Mouse (Mus musculus): ENCODE measurements at regions not wholly inside any gene's neighbourhood (a gene's known extent, or its start where the extent isn't known, plus 50 kb on each side); places are given as distances from the start of the nearest gene placed in this dataset.

DNA sequence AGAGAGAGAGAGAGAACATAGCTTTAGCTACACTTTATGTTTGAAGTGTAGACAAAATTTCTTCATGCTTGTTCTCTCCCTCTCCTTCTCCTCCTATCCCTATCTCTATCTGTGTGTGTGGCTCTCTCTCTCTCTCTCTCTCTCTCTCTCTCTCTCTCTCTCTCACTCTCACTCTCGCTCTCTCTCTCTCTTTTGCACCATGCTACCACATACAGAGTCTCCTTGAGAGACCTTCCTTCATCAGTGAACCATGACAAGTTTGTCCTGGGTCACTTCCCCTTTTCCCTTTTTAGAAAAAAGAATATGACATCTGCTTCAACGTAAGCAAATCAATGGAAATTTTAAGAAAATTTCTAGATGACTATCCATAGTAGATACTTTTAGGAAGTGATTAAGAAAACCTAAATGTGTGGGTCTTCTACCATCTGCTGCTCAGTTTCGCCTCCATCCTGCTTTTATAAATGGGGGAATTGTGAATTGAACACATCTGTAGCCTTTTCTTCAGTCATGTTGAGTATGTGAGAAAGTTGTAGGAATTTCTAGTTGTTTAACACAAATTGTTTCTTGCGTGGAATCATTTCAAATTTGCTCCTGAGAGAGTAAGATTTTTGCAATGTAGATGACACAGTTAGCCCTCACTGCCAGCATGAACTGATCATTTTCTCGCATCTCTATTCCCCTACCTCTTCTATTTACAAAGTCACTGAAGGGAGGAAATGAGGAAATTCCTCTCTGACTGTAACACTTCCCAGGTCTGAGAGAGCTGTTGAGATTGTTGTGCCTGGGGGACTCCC, 91.3 kb downstream of the A730009L09Rik start:
- Histone ChIP-seq H3K4me3 (ENCODE audit: insufficient read depth, low read depth, low read length) (no peak overlapping the region), H3K4me1 (ENCODE audit: control insufficient read depth, insufficient read depth, low read length) (no peaks in the 10 kb centered on the region), H3K27ac (ENCODE audit: insufficient read depth, low read depth, low read length) (no peak overlapping the region)
- 83% methylated on average over 5 of the region's 5 CpGs for WGBS
- no peak for TF ChIP-seq POLR2A (IDR thresholded peaks at IDR 0.05; ENCODE audit: insufficient read depth, low read depth, low read length)

DNA sequence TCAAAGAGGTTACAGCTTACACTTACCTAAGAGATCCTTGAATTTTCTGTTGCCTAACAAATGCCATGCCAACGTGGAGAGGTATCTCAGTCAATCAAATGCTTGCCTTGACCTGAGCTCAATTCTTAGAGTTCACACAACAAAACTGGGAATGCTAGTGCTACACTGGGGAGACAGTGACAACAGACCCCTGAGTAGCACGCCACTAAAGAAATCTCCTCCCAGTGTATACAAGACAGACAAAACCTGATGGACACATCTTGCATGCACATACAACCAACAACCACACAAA, 91.8 kb downstream of the A730009L09Rik start:
- WGBS = 83% methylated on average over 2 of the region's 2 CpGs
- TF ChIP-seq CTCF (IDR thresholded peaks at IDR 0.05; ENCODE audit: insufficient read depth, low read depth, low read length) (no peak), POLR2A (IDR thresholded peaks at IDR 0.05; ENCODE audit: insufficient read depth, low read depth, low read length) (no peak)

DNA sequence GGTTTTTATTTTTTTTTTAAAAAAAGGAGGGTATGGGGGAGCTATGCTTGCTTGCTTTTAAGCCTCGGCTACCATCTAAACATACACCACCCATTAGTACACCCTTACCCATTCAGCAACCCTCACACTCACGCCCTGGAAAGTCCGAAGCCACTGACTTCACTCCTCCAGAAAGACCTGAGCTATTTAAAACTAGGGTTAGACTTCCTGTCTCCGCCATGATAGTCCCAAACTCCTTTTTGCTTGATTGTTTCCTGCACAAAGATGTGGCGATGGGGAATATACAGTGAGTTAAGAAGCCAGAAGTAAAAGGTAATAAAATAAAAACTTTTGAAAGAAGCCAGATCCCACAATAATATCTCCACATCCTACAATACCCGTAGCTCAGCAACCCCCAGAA, 92.6 kb downstream of the A730009L09Rik start:
- Histone ChIP-seq H3K4me1 (ENCODE audit: control insufficient read depth, insufficient read depth, low read length) (no peaks in the 10 kb centered on the region), H3K27ac (ENCODE audit: insufficient read depth, low read depth, low read length) (no peak overlapping the region), H3K4me3 (ENCODE audit: insufficient read depth, low read depth, low read length) (no peak overlapping the region)
- TF ChIP-seq POLR2A (IDR thresholded peaks at IDR 0.05; ENCODE audit: insufficient read depth, low read depth, low read length) (no peak), CTCF (IDR thresholded peaks at IDR 0.05; ENCODE audit: insufficient read depth, low read depth, low read length) (no peak)
- WGBS = 89% methylated on average over 6 of the region's 6 CpGs

More for the DNA sequence above, 91.8 kb downstream of the A730009L09Rik start:
- Histone ChIP-seq H3K4me3 (ENCODE audit: insufficient read depth, low read depth, low read length) (no peak overlapping the region), H3K4me1 (ENCODE audit: control insufficient read depth, insufficient read depth, low read length) (no peaks in the 10 kb centered on the region), H3K27ac (ENCODE audit: insufficient read depth, low read depth, low read length) (no peak overlapping the region)

DNA sequence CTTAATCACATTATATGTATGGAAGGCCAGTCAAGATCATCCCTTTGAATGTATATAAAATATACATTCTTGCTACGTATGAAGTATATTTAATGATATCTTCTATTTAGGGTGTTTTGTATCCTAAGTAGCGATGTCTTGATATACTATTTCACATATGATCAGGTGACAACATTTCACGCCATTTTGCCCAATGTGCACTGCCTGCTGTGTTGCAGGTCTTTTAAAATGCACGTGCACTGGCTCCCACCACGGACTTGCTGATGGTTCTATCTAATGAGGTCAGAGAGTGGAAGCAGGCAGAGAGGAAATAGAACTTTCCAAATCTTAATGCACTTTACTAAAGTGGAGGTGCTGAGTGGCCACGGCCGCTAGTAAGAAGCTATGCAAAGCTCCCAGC, 100.8 kb downstream of the A730009L09Rik start:
- Histone ChIP-seq H3K27ac (ENCODE audit: insufficient read depth, low read depth, low read length) (no peak overlapping the region), H3K4me3 (ENCODE audit: insufficient read depth, low read depth, low read length) (no peak overlapping the region), H3K4me1 (ENCODE audit: control insufficient read depth, insufficient read depth, low read length) (no peaks in the 10 kb centered on the region)
- WGBS = 85% methylated on average over 7 of the region's 7 CpGs
- TF ChIP-seq CTCF (IDR thresholded peaks at IDR 0.05; ENCODE audit: insufficient read depth, low read depth, low read length) (no peak), POLR2A (IDR thresholded peaks at IDR 0.05; ENCODE audit: insufficient read depth, low read depth, low read length) (no peak)

DNA sequence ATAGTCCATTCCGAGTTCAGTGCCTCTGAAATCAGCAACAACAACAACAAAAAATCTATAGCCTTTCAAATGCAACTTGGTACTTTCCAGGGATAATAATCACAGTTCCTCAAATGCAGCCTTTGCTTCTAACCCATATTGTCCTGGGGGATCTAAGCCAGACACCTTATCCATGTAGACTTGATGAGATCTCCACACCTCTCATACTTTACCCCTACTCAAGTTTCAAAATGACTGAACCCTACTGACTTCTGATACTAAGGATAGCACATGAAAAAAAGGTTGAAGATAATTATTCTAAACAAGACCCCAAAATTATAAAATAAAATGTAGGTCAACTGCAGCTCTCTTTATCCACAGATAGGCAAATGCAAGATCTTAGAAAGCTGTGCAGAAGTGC, 101.2 kb downstream of the A730009L09Rik start:
- WGBS = 45% methylated on average over 1 of the region's 1 CpGs
- Histone ChIP-seq H3K4me3 (ENCODE audit: insufficient read depth, low read depth, low read length) (no peak overlapping the region), H3K4me1 (ENCODE audit: control insufficient read depth, insufficient read depth, low read length) (no peaks in the 10 kb centered on the region), H3K27ac (ENCODE audit: insufficient read depth, low read depth, low read length) (no peak overlapping the region)
- TF ChIP-seq POLR2A (IDR thresholded peaks at IDR 0.05; ENCODE audit: insufficient read depth, low read depth, low read length) = no peak
- TF ChIP-seq CTCF (IDR thresholded peaks at IDR 0.05; ENCODE audit: insufficient read depth, low read depth, low read length) = no peak

DNA sequence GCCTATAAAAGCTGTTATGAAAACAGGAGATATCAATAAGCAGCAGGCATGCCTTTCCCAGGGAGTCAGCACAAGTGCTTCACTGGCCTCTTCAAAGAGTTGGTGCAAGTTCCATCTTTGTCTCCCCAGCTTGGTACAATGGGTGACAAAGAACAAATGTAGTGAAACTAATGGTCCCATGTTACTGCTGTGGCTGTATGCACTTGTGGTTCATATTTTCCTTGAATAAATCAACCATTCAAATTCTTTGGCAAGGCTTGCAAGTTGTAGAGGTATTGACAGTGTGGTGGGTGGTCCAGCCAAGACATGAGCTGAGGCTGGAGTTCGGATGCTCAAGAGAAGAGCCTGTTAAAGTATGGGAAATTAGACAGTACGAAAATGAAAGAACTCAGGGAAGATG, 103.5 kb downstream of the A730009L09Rik start:
- H3K4me3 ChIP-seq (ENCODE audit: insufficient read depth, low read depth, low read length) = no peak overlapping the region
- WGBS = 89% methylated on average over 2 of the region's 2 CpGs
- TF ChIP-seq POLR2A (IDR thresholded peaks at IDR 0.05; ENCODE audit: insufficient read depth, low read depth, low read length) (no peak), CTCF (IDR thresholded peaks at IDR 0.05; ENCODE audit: insufficient read depth, low read depth, low read length) (no peak)

DNA sequence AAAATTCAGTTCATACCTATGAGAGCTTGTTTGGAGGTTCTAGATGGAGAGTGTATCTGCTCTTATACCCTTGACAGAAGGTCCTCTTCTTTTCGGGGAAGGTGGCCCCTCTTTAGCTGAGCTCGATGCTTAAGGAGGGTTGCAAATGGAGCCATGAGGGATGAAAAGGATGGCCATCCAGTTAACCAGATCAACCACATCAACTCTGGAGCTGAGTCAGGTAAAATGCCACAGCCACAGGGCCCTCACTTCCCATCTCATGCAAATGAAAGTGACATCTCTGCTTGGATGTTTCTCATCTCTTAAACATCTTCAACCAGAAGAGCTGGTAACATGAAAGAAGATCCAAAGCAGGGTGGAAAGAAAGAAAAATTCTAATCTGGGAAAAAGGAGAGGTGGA, 105.0 kb downstream of the A730009L09Rik start:
- H3K27ac ChIP-seq (ENCODE audit: insufficient read depth, low read depth, low read length) = no peak overlapping the region
- TF ChIP-seq POLR2A (IDR thresholded peaks at IDR 0.05; ENCODE audit: insufficient read depth, low read depth, low read length) (no peak), CTCF (IDR thresholded peaks at IDR 0.05; ENCODE audit: insufficient read depth, low read depth, low read length) (no peak)
- H3K4me3 ChIP-seq (ENCODE audit: insufficient read depth, low read depth, low read length) = no peak overlapping the region
- H3K4me1 ChIP-seq (ENCODE audit: control insufficient read depth, insufficient read depth, low read length) = no peaks in the 10 kb centered on the region
- WGBS = 98% methylated on average over 2 of the region's 2 CpGs

More for the DNA sequence above, 103.5 kb downstream of the A730009L09Rik start:
- no peak overlapping the region for H3K27ac ChIP-seq (ENCODE audit: insufficient read depth, low read depth, low read length)
- no peaks in the 10 kb centered on the region for H3K4me1 ChIP-seq (ENCODE audit: control insufficient read depth, insufficient read depth, low read length)

DNA sequence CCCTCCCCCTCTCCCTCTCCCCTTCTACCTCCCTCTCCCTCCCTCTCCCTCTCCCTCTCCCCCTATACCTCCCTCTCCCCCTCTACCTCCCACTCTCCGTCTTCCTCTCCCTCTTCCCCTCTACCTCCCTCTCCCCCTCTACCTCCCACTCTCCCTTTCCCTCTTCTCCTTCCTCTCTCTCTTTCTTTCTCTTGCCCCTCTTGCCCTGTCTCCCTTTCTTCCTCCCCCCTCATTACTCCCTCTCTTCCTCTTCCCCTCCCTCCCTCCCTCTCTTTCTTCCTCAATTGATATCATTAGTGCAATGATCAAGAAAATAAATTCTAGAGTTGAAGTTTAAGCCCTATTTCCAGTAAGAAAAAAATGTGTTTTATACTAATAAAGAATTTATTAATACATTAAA, 105.9 kb downstream of the A730009L09Rik start:
- H3K4me1 ChIP-seq (ENCODE audit: control insufficient read depth, insufficient read depth, low read length) = no peaks in the 10 kb centered on the region
- no peak overlapping the region for H3K4me3 ChIP-seq (ENCODE audit: insufficient read depth, low read depth, low read length)
- no CpG with 5 or more reads among the region's 1 CpGs for WGBS
- TF ChIP-seq POLR2A (IDR thresholded peaks at IDR 0.05; ENCODE audit: insufficient read depth, low read depth, low read length) (no peak), CTCF (IDR thresholded peaks at IDR 0.05; ENCODE audit: insufficient read depth, low read depth, low read length) (no peak)
- H3K27ac ChIP-seq (ENCODE audit: insufficient read depth, low read depth, low read length) = no peak overlapping the region

DNA sequence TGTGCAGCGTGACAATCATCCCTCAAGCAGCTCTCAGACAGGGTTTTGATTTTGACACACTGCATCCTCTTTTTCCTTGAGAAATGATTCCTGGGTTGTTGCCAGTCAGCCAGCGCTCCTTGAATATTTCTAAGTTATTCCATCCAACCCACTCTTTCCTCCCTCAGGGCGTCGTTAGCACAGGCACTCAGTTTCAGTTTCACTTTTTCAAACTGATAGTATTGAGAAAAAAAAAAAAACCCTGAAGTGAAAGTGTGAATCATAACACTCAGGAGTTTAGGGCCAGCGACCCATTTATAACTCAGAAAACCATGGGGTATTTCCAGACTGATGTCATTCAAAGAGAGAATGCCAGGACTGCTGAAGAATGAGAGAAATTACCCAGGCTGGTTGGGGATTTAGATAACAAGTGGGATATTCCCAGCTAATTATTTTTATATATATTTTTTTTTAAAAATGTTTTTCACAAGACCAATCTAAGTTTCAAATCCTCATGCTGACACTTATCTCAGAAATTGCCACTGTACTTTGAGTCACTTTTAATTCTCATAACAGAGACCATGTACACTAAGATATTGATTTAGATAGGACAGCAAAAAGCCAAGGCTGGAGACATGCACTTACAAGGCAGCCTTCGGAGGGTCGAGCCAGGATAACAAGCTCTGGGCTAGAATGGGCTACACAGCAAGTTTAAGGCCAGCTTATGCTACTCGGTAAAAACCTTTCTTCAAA, 106.5 kb downstream of the A730009L09Rik start:
- TF ChIP-seq CTCF (IDR thresholded peaks at IDR 0.05; ENCODE audit: insufficient read depth, low read depth, low read length) = no peak
- Histone ChIP-seq H3K4me3 (ENCODE audit: insufficient read depth, low read depth, low read length) (peak overlapping the region; percentile 31), H3K4me1 (ENCODE audit: control insufficient read depth, insufficient read depth, low read length) (no peaks in the 10 kb centered on the region), H3K27ac (ENCODE audit: insufficient read depth, low read depth, low read length) (no peak overlapping the region)
- WGBS = 28% methylated on average over 8 of the region's 8 CpGs

Measured in olfactory bulb, adult 2 months (tissue).